In genomic region chr7:80357156-80357555, GRCm38 (mm10) we compare ENCODE assay signal across 9 mouse cellular contexts. TPM values are rescaled to one million over a fixed set of nuclear protein-coding genes. Genes with fewer than 3 reads are reported as not detected.
DNase-seq lines count a peak whose midpoint lies in the region; ATAC-seq and TF ChIP-seq lines count a peak whose summit lies in the region.
"Had no signal": no experiment of that assay in that cellular context is flagged by ENCODE, and none has a peak within 500 bp of the region (broad histone marks: within the 10 kb centered on the region; RNA-seq: fewer than 3 reads in every experiment).

No protein-coding gene starts in this region.

- TF ChIP-seq CTCF in testis, adult 2 months (IDR thresholded peaks at IDR 0.05; ENCODE audit: control insufficient read depth, insufficient read depth, insufficient replicate concordance, low read depth, low read length): no peak

- DNase-seq in frontal cortex, postnatal 36 days (ENCODE audit: low spot score in 2 of 2): no peak
- peak; percentile 55 for DNase-seq in right cerebral cortex, adult 18-20 months
- no peak for DNase-seq in right cerebral cortex, postnatal 25 days
- DNase-seq in cerebellum, adult 9-11 months: no peak
- DNase-seq: lung, embryonic 14.5 days had no signal

- no peaks in the 10 kb centered on the region for H3K9me3 ChIP-seq in hindbrain, embryonic 15.5 days

- H3K9ac ChIP-seq in hindbrain, embryonic 15.5 days: no peak overlapping the region
- H3K9ac ChIP-seq: lung, embryonic 14.5 days had no signal

- TF ChIP-seq POLR2A in testis, adult 2 months (IDR thresholded peaks at IDR 0.05; ENCODE audit: control insufficient read depth, low read depth, low read length): no peak

- ATAC-seq in frontal cortex, adult (ENCODE audit: low TSS enrichment): peak; percentile 68
- peak; percentile 35; the same call in 1 of the 2 replicates for ATAC-seq in hindbrain, embryonic 15.5 days (ENCODE audit: low FRiP score, low read depth)
- no peak for ATAC-seq in erythroid progenitor cell, adult 5-6 weeks (replicated peaks; ENCODE audit: low FRiP score, poor library complexity, severe bottlenecking)

- H3K4me3 ChIP-seq in hindbrain, embryonic 15.5 days: no peak overlapping the region
- H3K4me3 ChIP-seq in testis, adult 2 months (ENCODE audit: control insufficient read depth, low read depth, low read length): no peak overlapping the region

- 22% methylated on average over 8 of the region's 8 CpGs for WGBS in hindbrain, embryonic 15.5 days

- no peak overlapping the region for H3K4me2 ChIP-seq in hindbrain, embryonic 15.5 days
- H3K4me2 ChIP-seq: lung, embryonic 14.5 days had no signal

- no peaks in the 10 kb centered on the region for H3K27me3 ChIP-seq in hindbrain, embryonic 15.5 days
- no peaks in the 10 kb centered on the region for H3K27me3 ChIP-seq in testis, adult 2 months (ENCODE audit: control insufficient read depth, insufficient read depth, low read length)

- peaks cover 74% of the 10 kb centered on the region for H3K36me3 ChIP-seq in hindbrain, embryonic 15.5 days
- peaks cover 5% of the 10 kb centered on the region for H3K36me3 ChIP-seq in testis, adult 2 months (ENCODE audit: control insufficient read depth, insufficient read depth, low read length)

- no peaks in the 10 kb centered on the region for H3K4me1 ChIP-seq in hindbrain, embryonic 15.5 days (replicated peaks)
- H3K4me1 ChIP-seq in testis, adult 2 months (ENCODE audit: control insufficient read depth, insufficient read depth, low read length): peaks cover 2% of the 10 kb centered on the region

- no peak overlapping the region for H3K27ac ChIP-seq in hindbrain, embryonic 15.5 days (replicated peaks)
- H3K27ac ChIP-seq in testis, adult 2 months (ENCODE audit: control insufficient read depth, insufficient read depth, low read depth, low read length): peak overlapping the region; percentile 79

RNA-seq across cellular contexts. Expression of gene Man2a2, which starts 14.0 kb away (rescaled TPM):
- 26.5 and 27.2 TPM in 2 replicates for polyA plus RNA-seq in hindbrain, embryonic 15.5 days (2015; fragmentation: Nextera tagmentation; extraction: Ambion mirVana)
- polyA plus RNA-seq in testis, adult 2 months (2012; rRNA removed): 62.1 and 71.5 TPM in 2 replicates
- 6.5 and 13.0 TPM in 2 replicates for total RNA-seq in erythroid progenitor cell, adult 5-6 weeks (2015; ENCODE audit: low replicate concordance)
- 5.1 and 7.8 TPM in 2 replicates for total RNA-seq in erythroid progenitor cell, adult 5-6 weeks (2017; ENCODE audit: low replicate concordance)

RNA-seq across cellular contexts. Expression of gene Hddc3, which starts 14.3 kb away (rescaled TPM):
- 21.9 and 22.7 TPM in 2 replicates for polyA plus RNA-seq in hindbrain, embryonic 15.5 days (2015; fragmentation: Nextera tagmentation; extraction: Ambion mirVana)
- polyA plus RNA-seq in testis, adult 2 months (2012; rRNA removed): 15.5 and 23.7 TPM in 2 replicates
- 1.3 and 24.9 TPM in 2 replicates for total RNA-seq in erythroid progenitor cell, adult 5-6 weeks (2015; ENCODE audit: low replicate concordance)
- total RNA-seq in erythroid progenitor cell, adult 5-6 weeks (2017; ENCODE audit: low replicate concordance): 4.4 TPM in 1 of 2 replicates, not detected in the other

RNA-seq across cellular contexts. Expression of gene Unc45a, which starts 16.4 kb away (rescaled TPM):
- 56.1 and 61.2 TPM in 2 replicates for polyA plus RNA-seq in hindbrain, embryonic 15.5 days (2015; fragmentation: Nextera tagmentation; extraction: Ambion mirVana)
- 9.4 and 21.9 TPM in 2 replicates for polyA plus RNA-seq in testis, adult 2 months (2012; rRNA removed)
- total RNA-seq in erythroid progenitor cell, adult 5-6 weeks (2015; ENCODE audit: low replicate concordance): 1.4 and 2.5 TPM in 2 replicates
- 2.2 and 14.5 TPM in 2 replicates for total RNA-seq in erythroid progenitor cell, adult 5-6 weeks (2017; ENCODE audit: low replicate concordance)

RNA-seq across cellular contexts. Expression of gene Fes, which starts 30.6 kb away (rescaled TPM):
- 3.7 and 5.0 TPM in 2 replicates for polyA plus RNA-seq in hindbrain, embryonic 15.5 days (2015; fragmentation: Nextera tagmentation; extraction: Ambion mirVana)
- 1.5 TPM in 2 replicates for polyA plus RNA-seq in testis, adult 2 months (2012; rRNA removed)
- total RNA-seq in erythroid progenitor cell, adult 5-6 weeks (2015; ENCODE audit: low replicate concordance): 31.0 and 53.2 TPM in 2 replicates
- total RNA-seq in erythroid progenitor cell, adult 5-6 weeks (2017; ENCODE audit: low replicate concordance): 9.1 and 17.2 TPM in 2 replicates

RNA-seq across cellular contexts. Expression of gene Rccd1, which starts 32.9 kb away (rescaled TPM):
- 13.8 and 14.4 TPM in 2 replicates for polyA plus RNA-seq in hindbrain, embryonic 15.5 days (2015; fragmentation: Nextera tagmentation; extraction: Ambion mirVana)
- polyA plus RNA-seq in testis, adult 2 months (2012; rRNA removed): 5.6 and 6.9 TPM in 2 replicates
- 3.8 and 12.6 TPM in 2 replicates for total RNA-seq in erythroid progenitor cell, adult 5-6 weeks (2015; ENCODE audit: low replicate concordance)
- 1.1 and 6.3 TPM in 2 replicates for total RNA-seq in erythroid progenitor cell, adult 5-6 weeks (2017; ENCODE audit: low replicate concordance)
